Mouse (Mus musculus) intestine, postnatal 0 days (tissue): ENCODE results near the gene Olfr322. TPM values are rescaled to one million over a fixed set of nuclear protein-coding genes. Genes with fewer than 3 reads are reported as not detected.
"Not testable (repeated sequence)": the region's sequence is repeated elsewhere in the genome, so short reads cannot be mapped to it uniquely, and the experiment has no call there.

ENCODE experiments used
- ATAC-seq: fragments of 200-750 bp; cut with Nextera tagmentation; 2 replicates; pipeline ENCODE4 v1.8.0; 2017; ENCODE audit warnings: mild to moderate bottlenecking, moderate TSS enrichment, moderate library complexity
- H3K27ac ChIP-seq: fragments of 300-500 bp; sonication (generic); 2 replicates; pipeline ENCODE4 v1.5.1; 2014; ENCODE audit warnings: mild to moderate bottlenecking, low read depth, low read length, moderate library complexity
- H3K27me3 ChIP-seq: fragments of 300-500 bp; sonication (generic); replicated peaks from 2 replicates; pipeline ENCODE4 v1.6.1; 2014; ENCODE audit warnings: low read length, mixed read lengths; ENCODE audit not compliant: control insufficient read depth, insufficient read depth
- H3K36me3 ChIP-seq: fragments of 300-500 bp; sonication (generic); 2 replicates; pipeline ENCODE4 v1.6.1; 2014; ENCODE audit warnings: mild to moderate bottlenecking, moderate library complexity; ENCODE audit not compliant: control insufficient read depth, insufficient read depth
- H3K4me1 ChIP-seq: fragments of 300-500 bp; sonication (generic); replicated peaks from 2 replicates; pipeline ENCODE4 v1.6.1; 2014; ENCODE audit warnings: antibody characterized with exemption, low read length, mixed read lengths; ENCODE audit not compliant: control insufficient read depth, insufficient read depth
- H3K4me2 ChIP-seq: fragments of 300-500 bp; sonication (generic); replicated peaks from 2 replicates; pipeline ENCODE4 v1.6.1; 2014; ENCODE audit warnings: low read depth, mild to moderate bottlenecking, moderate library complexity
- H3K4me3 ChIP-seq: fragments of 300-500 bp; sonication (generic); 2 replicates; pipeline ENCODE4 v1.5.1; 2014; ENCODE audit warnings: low read depth, low read length
- H3K9ac ChIP-seq: fragments of 300-500 bp; sonication (generic); 2 replicates; pipeline ENCODE4 v1.6.1; 2014; ENCODE audit warnings: mild to moderate bottlenecking, low read depth, low read length
- H3K9me3 ChIP-seq: fragments of 300-500 bp; sonication (generic); 2 replicates; pipeline ENCODE4 v1.6.1; 2016; ENCODE audit warnings: mixed run types; ENCODE audit not compliant: control insufficient read depth
- CTCF ChIP-seq: sonication (generic); IDR thresholded peaks from 2 replicates; pipeline ENCODE4 v1.5.1; 2016; ENCODE audit warnings: low read depth, mild to moderate bottlenecking, control low read depth, antibody characterized with exemption, moderate library complexity
- WGBS: fragments of 180-500 bp; shearing (Covaris S2); extraction: QIAGEN DNeasy Blood & Tissue Kit; methylation state at CpG from one replicate; pipeline ENCODE4 v1.1.7; 2014; 5-methylcytosine and 5-hydroxymethylcytosine counted together
- polyA plus RNA-seq: library from polyadenylated mRNA; unstranded; fragments of >200 nt; fragmentation: Nextera tagmentation; extraction: Ambion mirVana; gene quantifications from 2 replicates; pipeline ENCODE4 v1.2.1, GENCODE M21; 2015

Gene Olfr322
- polyA plus RNA-seq, 1 experiment from 2014 or later, result not detected

- H3K9me3 ChIP-seq, result no peaks in the 10 kb centered on the region
- H3K36me3 ChIP-seq, result no peaks in the 10 kb centered on the region
- no peaks in the 10 kb centered on the region for H3K4me1 ChIP-seq
- no peak within 1 kb of the TSS for H3K9ac ChIP-seq
- H3K27ac ChIP-seq, result no peak within 1 kb of the TSS
- TF ChIP-seq CTCF, result no peak
- H3K4me2 ChIP-seq, result no peak within 1 kb of the TSS
- no peak within 1 kb of the TSS for H3K4me3 ChIP-seq
- no peak for ATAC-seq
- 84% methylated on average over 1 of the region's 1 CpGs for WGBS
- H3K27me3 ChIP-seq, result no peaks in the 10 kb centered on the region
Observed at GRCm38 (mm10) chr11:58680799-58681198, 22.2 kb downstream of the Olfr322 start, which contains the start of gene Olfr320. Olfr320 (plus strand) TSS chr11:58681099.

GRCm38 (mm10) chr11:58698862-58699261, 40.3 kb downstream of the Olfr322 start, which contains the start of gene Olfr319:
Olfr319 (plus strand) TSS chr11:58699162.
- no peak for ATAC-seq
- Histone ChIP-seq H3K36me3 (no peaks in the 10 kb centered on the region), H3K4me2 (no peak within 1 kb of the TSS), H3K27ac (no peak within 1 kb of the TSS), H3K27me3 (no peaks in the 10 kb centered on the region), H3K4me1 (no peaks in the 10 kb centered on the region), H3K4me3 (no peak within 1 kb of the TSS), H3K9ac (no peak within 1 kb of the TSS), H3K9me3 (no peaks in the 10 kb centered on the region)
- 78% methylated on average over 3 of the region's 3 CpGs for WGBS
- no peak for TF ChIP-seq CTCF

- no peak overlapping the region for H3K27ac ChIP-seq
- H3K36me3 ChIP-seq, result no peaks in the 10 kb centered on the region
- H3K9me3 ChIP-seq, result no peaks in the 10 kb centered on the region
- no peak overlapping the region for H3K4me2 ChIP-seq
- H3K9ac ChIP-seq, result no peak overlapping the region
- no peaks in the 10 kb centered on the region for H3K4me1 ChIP-seq
- H3K4me3 ChIP-seq, result no peak overlapping the region
- no peak for ATAC-seq
- H3K27me3 ChIP-seq, result no peaks in the 10 kb centered on the region
- 79% methylated on average over 11 of the region's 11 CpGs for WGBS
- no peak for TF ChIP-seq CTCF
Observed at GRCm38 (mm10) chr11:58709086-58709485, 50.5 kb downstream of the Olfr322 start.

- not testable (repeated sequence) for H3K4me3 ChIP-seq, H3K27ac ChIP-seq
Observed at GRCm38 (mm10) chr11:58717723-58718122, 59.1 kb downstream of the Olfr322 start.

More at GRCm38 (mm10) chr11:58717723-58718122, 59.1 kb downstream of the Olfr322 start:
- not testable (repeated sequence) for H3K9me3 ChIP-seq, ATAC-seq, H3K27me3 ChIP-seq, H3K4me1 ChIP-seq, H3K9ac ChIP-seq, H3K36me3 ChIP-seq, H3K4me2 ChIP-seq
- 89% methylated on average over 6 of the region's 7 CpGs for WGBS

Other genes with a start within 250 kb of the Olfr322 start
- 0.77 and 4.8 TPM in 2 replicates for gene 1810065E05Rik, start 237.7 kb upstream of the Olfr322 start, polyA plus RNA-seq
- not detected in 2 replicates for gene Gm12253, start 226.2 kb upstream of the Olfr322 start, polyA plus RNA-seq
- gene Lypd9, start 205.9 kb upstream of the Olfr322 start, polyA plus RNA-seq, result not detected in 2 replicates
- not detected in 2 replicates for gene Olfr30, start 196.5 kb upstream of the Olfr322 start, polyA plus RNA-seq
- gene Olfr332, start 166.2 kb upstream of the Olfr322 start, polyA plus RNA-seq, result not detected in 2 replicates
- gene Olfr331, start 156.2 kb upstream of the Olfr322 start, polyA plus RNA-seq, result not detected in 2 replicates
- not detected in 2 replicates for gene Olfr330, start 123.9 kb upstream of the Olfr322 start, polyA plus RNA-seq
- gene Olfr329-ps, start 112.4 kb upstream of the Olfr322 start, polyA plus RNA-seq, result not detected in 2 replicates
- gene Olfr328, start 103.1 kb upstream of the Olfr322 start, polyA plus RNA-seq, result not detected in 2 replicates
- not detected in 2 replicates for gene Olfr224, start 88.2 kb upstream of the Olfr322 start, polyA plus RNA-seq
- not detected in 2 replicates for gene Olfr325, start 81.1 kb upstream of the Olfr322 start, polyA plus RNA-seq
- gene Olfr324, start 63.7 kb upstream of the Olfr322 start, polyA plus RNA-seq, result not detected in 2 replicates
- 24.5 and 49.3 TPM in 2 replicates for gene 2210407C18Rik, start 42.7 kb upstream of the Olfr322 start, polyA plus RNA-seq
- gene Olfr323, start 28.3 kb upstream of the Olfr322 start, polyA plus RNA-seq, result not detected in 2 replicates
- gene Trim58, start 18.3 kb upstream of the Olfr322 start, polyA plus RNA-seq, result not detected in 2 replicates
- gene Olfr320, start 22.3 kb downstream of the Olfr322 start, polyA plus RNA-seq, result not detected in 2 replicates
- not detected in 2 replicates for gene Olfr319, start 40.4 kb downstream of the Olfr322 start, polyA plus RNA-seq
- not detected in 2 replicates for gene Olfr318, start 65.2 kb downstream of the Olfr322 start, polyA plus RNA-seq
- not detected in 2 replicates for gene Olfr317, start 80.4 kb downstream of the Olfr322 start, polyA plus RNA-seq
- not detected in 2 replicates for gene Olfr316, start 94.0 kb downstream of the Olfr322 start, polyA plus RNA-seq
- not detected in 2 replicates for gene Olfr315, start 114.4 kb downstream of the Olfr322 start, polyA plus RNA-seq
- gene Olfr314, start 124.2 kb downstream of the Olfr322 start, polyA plus RNA-seq, result not detected in 2 replicates
- gene Fam183b, start 143.2 kb downstream of the Olfr322 start, polyA plus RNA-seq, result 1.9 and 4.1 TPM in 2 replicates
- gene Olfr313, start 156.2 kb downstream of the Olfr322 start, polyA plus RNA-seq, result not detected in 2 replicates
- not detected in 2 replicates for gene Olfr312, start 170.5 kb downstream of the Olfr322 start, polyA plus RNA-seq
- not detected in 2 replicates for gene Olfr311, start 180.5 kb downstream of the Olfr322 start, polyA plus RNA-seq
- gene Gm12258, start 188.4 kb downstream of the Olfr322 start, polyA plus RNA-seq, result 1.6 and 1.9 TPM in 2 replicates
- 1.9 and 2.1 TPM in 2 replicates for gene 2810021J22Rik, start 208.4 kb downstream of the Olfr322 start, polyA plus RNA-seq
- gene Zfp39, start 245.4 kb downstream of the Olfr322 start, polyA plus RNA-seq, result 1.5 and 1.6 TPM in 2 replicates